In genomic region chr5:150878805-150879204, GRCm38 (mm10) we compare ENCODE assay signal across 23 mouse cellular contexts.
A peak's percentile ranks its signal among the peaks of the same experiment; 100 is the strongest.
DNase-seq lines count a peak whose midpoint lies in the region; ATAC-seq lines count a peak whose summit lies in the region.
"Had no signal": no experiment of that assay in that cellular context is flagged by ENCODE, and none has a peak within 500 bp of the region (broad histone marks: within the 10 kb centered on the region; RNA-seq: fewer than 3 reads in every experiment).

No protein-coding gene starts in this region.

- no peaks in the 10 kb centered on the region for H3K9me3 ChIP-seq in limb, embryonic 11.5 days (ENCODE audit: control insufficient read depth, low read length)
- H3K9me3 ChIP-seq: embryonic facial prominence, embryonic 12.5 days; forebrain, embryonic 13.5 days had no signal

- peak; percentile 32 for DNase-seq in embryo, embryonic 10 days (ENCODE audit: low spot score)
- DNase-seq in embryo, embryonic 9.5 days (ENCODE audit: extremely low spot score), result no peak
- peak; percentile 32 for DNase-seq in embryo, embryonic 10.5 days (ENCODE audit: low spot score)
- DNase-seq in limb, embryonic 11.5 days (ENCODE audit: low spot score), result peak; percentile 60
- peak; percentile 29 for DNase-seq in mesoderm, embryonic 11.5 days (ENCODE audit: low read depth, low spot score)
- no peak for DNase-seq in thymus, adult 18-20 months
- no peak for DNase-seq in right cerebral cortex, postnatal 4 days
- no peak for DNase-seq in T-cell, adult 2 months (ENCODE audit: low spot score)
- DNase-seq: adrenal gland, postnatal 10 days; B cell, adult 2 months; cerebellum, adult 11-12 months; cerebellum, adult 9-10 months; cerebellum, postnatal 25 days; forebrain, postnatal 0 days; gastrocnemius, adult 2 months; gastrocnemius, postnatal 25 days; heart, postnatal 36 days had no signal

- peak overlapping the region; percentile 12; the same call in 1 of the 2 replicates for H3K4me2 ChIP-seq in limb, embryonic 11.5 days (ENCODE audit: low read depth, severe bottlenecking)
- H3K4me2 ChIP-seq: embryonic facial prominence, embryonic 12.5 days; forebrain, embryonic 13.5 days; heart, embryonic 13.5 days; hindbrain, embryonic 15.5 days had no signal

- no peaks in the 10 kb centered on the region for H3K27me3 ChIP-seq in limb, embryonic 11.5 days (ENCODE audit: control insufficient read depth, insufficient read depth, low read length)
- H3K27me3 ChIP-seq: embryonic facial prominence, embryonic 12.5 days; forebrain, embryonic 13.5 days; heart, embryonic 13.5 days; hindbrain, embryonic 15.5 days had no signal

- H3K4me1 ChIP-seq in limb, embryonic 11.5 days (ENCODE audit: control insufficient read depth, insufficient read depth, low read length), result peaks cover 14% of the 10 kb centered on the region; the same call in 1 of the 2 replicates
- H3K4me1 ChIP-seq: embryonic facial prominence, embryonic 12.5 days; forebrain, embryonic 13.5 days had no signal

- 0 out of 2 replicates have a peak, but pooled peaks have one; percentile 19 for ATAC-seq in limb, embryonic 11.5 days (ENCODE audit: insufficient number of reproducible peaks, low FRiP score, low TSS enrichment, low read depth)
- ATAC-seq: CD4-positive, CD25-positive, alpha-beta regulatory T cell, adult 4 months; forebrain, embryonic 13.5 days; forebrain, postnatal 0 days had no signal

- no peak overlapping the region for H3K4me3 ChIP-seq in limb, embryonic 11.5 days (ENCODE audit: low read depth, low read length)
- H3K4me3 ChIP-seq: embryonic facial prominence, embryonic 12.5 days; forebrain, embryonic 13.5 days; gastrocnemius, adult 2 months; heart, embryonic 13.5 days; hindbrain, embryonic 15.5 days had no signal

- H3K36me3 ChIP-seq in limb, embryonic 11.5 days (ENCODE audit: control insufficient read depth, insufficient read depth, low read length), result no peaks in the 10 kb centered on the region
- H3K36me3 ChIP-seq: embryonic facial prominence, embryonic 12.5 days; G1E; heart, embryonic 13.5 days; hindbrain, embryonic 15.5 days had no signal

- H3K9ac ChIP-seq in limb, embryonic 11.5 days (ENCODE audit: low read length), result no peak overlapping the region
- H3K9ac ChIP-seq: embryonic facial prominence, embryonic 12.5 days; forebrain, embryonic 13.5 days; forebrain, postnatal 0 days; heart, embryonic 13.5 days; hindbrain, embryonic 15.5 days had no signal

- peak overlapping the region; percentile 47; the same call in 1 of the 2 replicates for H3K27ac ChIP-seq in limb, embryonic 11.5 days (replicated peaks; ENCODE audit: low read depth, low read length)
- H3K27ac ChIP-seq: embryonic facial prominence, embryonic 12.5 days; forebrain, embryonic 13.5 days; gastrocnemius, adult 2 months; heart, embryonic 13.5 days; hindbrain, embryonic 15.5 days had no signal

- WGBS in limb, embryonic 11.5 days, result 35% methylated on average over 4 of the region's 4 CpGs

Comparison
In these comparisons a context has a peak if more than half of its experiments do, and no peak if none do; other contexts are left out.
1. DNase-seq: peak in embryo, embryonic 10 days (single experiment), embryo, embryonic 10.5 days (single experiment), limb, embryonic 11.5 days (single experiment) and mesoderm, embryonic 11.5 days (single experiment); none in embryo, embryonic 9.5 days (single experiment), thymus, adult 18-20 months (0 of 2), right cerebral cortex, postnatal 4 days (single experiment) and T-cell, adult 2 months (single experiment).